Mouse (Mus musculus): Measurements from ENCODE around the gene Ldlrad3. TPM values are rescaled to one million over a fixed set of nuclear protein-coding genes. Genes with fewer than 3 reads are reported as not detected.

Gene Ldlrad3
- polyA plus RNA-seq, 1 experiment = 1.3 TPM

DNA sequence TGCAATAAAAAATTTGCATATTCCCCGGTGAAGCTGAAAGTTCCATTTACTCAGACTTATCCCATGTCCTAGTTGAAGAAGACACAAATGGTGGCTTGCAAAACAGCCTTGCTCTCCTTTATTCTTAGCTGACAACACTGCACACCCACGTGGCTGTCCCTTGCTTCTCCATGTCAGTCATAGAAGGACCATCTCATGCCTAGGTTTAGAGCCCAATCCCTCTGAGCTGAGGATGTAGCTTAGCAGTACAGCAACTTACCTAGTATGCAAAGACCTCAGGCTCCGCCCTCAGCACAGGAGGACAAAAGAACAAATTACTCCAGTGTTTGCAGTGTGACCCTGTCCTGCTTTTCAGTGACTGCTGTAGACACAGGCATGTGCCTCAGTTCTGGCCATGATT lies 36.6 kb upstream of the Ldlrad3 start:
- Histone ChIP-seq H3K27me3 (ENCODE audit: control insufficient read depth, insufficient read depth, low read length) (no peaks in the 10 kb centered on the region), H3K4me1 (ENCODE audit: control insufficient read depth, insufficient read depth, insufficient read length, low read length) (no peaks in the 10 kb centered on the region), H3K4me3 (ENCODE audit: low read depth, low read length) (no peak overlapping the region), H3K36me3 (ENCODE audit: control insufficient read depth, insufficient read depth, low read length) (no peaks in the 10 kb centered on the region), H3K27ac (ENCODE audit: insufficient read depth, low read depth, low read length) (no peak overlapping the region)
- TF ChIP-seq POLR2A (IDR thresholded peaks at IDR 0.05; ENCODE audit: low read depth, low read length) (no peak), CTCF (IDR thresholded peaks at IDR 0.05; ENCODE audit: extremely low read depth, insufficient read length, insufficient replicate concordance, low read depth, low read length) (no peak)
- 48% methylated on average over 3 of the region's 3 CpGs for WGBS

DNA sequence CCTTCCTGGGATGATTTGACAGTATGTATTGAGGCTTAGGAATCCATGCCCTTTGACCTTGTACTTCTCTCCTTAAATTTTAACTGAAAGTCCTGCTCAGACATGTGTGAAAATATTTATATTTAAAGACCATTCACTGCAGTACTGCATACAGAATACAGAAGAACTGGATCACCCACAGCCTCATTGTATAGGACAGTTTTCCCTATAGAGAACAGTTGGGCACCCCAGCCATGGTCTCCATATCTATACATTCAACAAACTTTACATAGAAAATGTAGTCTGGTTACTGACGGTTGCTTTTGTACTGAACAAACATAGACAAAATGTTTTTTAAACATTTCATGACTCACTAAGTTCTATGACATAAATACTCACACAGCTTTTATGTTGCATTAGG lies 30.6 kb upstream of the Ldlrad3 start:
- no peak overlapping the region for H3K27ac ChIP-seq (ENCODE audit: insufficient read depth, low read depth, low read length)
- WGBS = 89% methylated on average over 1 of the region's 1 CpGs
- no peaks in the 10 kb centered on the region for H3K36me3 ChIP-seq (ENCODE audit: control insufficient read depth, insufficient read depth, low read length)
- no peak for TF ChIP-seq CTCF (IDR thresholded peaks at IDR 0.05; ENCODE audit: extremely low read depth, insufficient read length, insufficient replicate concordance, low read depth, low read length)
- TF ChIP-seq POLR2A (IDR thresholded peaks at IDR 0.05; ENCODE audit: low read depth, low read length) = no peak
- H3K4me3 ChIP-seq (ENCODE audit: low read depth, low read length) = no peak overlapping the region
- H3K4me1 ChIP-seq (ENCODE audit: control insufficient read depth, insufficient read depth, insufficient read length, low read length) = no peaks in the 10 kb centered on the region
- H3K27me3 ChIP-seq (ENCODE audit: control insufficient read depth, insufficient read depth, low read length) = no peaks in the 10 kb centered on the region

DNA sequence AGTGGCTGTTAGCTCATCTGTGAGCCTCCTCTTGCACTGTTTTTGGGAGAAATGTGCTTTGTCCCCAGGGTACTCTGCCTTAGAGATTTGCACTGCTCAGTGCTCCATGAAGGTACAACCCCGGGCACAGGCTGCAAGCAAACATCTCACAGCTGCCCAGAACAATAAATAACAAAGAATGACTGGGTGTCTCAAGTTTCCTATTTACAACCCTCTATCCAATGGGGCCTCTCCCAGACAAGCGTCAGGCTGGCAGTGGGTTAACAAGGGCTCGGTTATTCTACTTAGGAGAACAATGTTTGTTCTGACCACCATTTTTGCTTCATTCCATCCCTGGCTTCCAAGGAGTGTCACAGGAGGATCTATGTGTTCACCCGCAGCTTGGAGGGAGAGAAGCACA lies 25.9 kb upstream of the Ldlrad3 start:
- 16% methylated on average over 4 of the region's 4 CpGs for WGBS
- Histone ChIP-seq H3K4me1 (ENCODE audit: control insufficient read depth, insufficient read depth, insufficient read length, low read length) (no peaks in the 10 kb centered on the region), H3K27ac (ENCODE audit: insufficient read depth, low read depth, low read length) (no peak overlapping the region), H3K4me3 (ENCODE audit: low read depth, low read length) (no peak overlapping the region), H3K27me3 (ENCODE audit: control insufficient read depth, insufficient read depth, low read length) (no peaks in the 10 kb centered on the region), H3K36me3 (ENCODE audit: control insufficient read depth, insufficient read depth, low read length) (no peaks in the 10 kb centered on the region)
- no peak for TF ChIP-seq POLR2A (IDR thresholded peaks at IDR 0.05; ENCODE audit: low read depth, low read length)

DNA sequence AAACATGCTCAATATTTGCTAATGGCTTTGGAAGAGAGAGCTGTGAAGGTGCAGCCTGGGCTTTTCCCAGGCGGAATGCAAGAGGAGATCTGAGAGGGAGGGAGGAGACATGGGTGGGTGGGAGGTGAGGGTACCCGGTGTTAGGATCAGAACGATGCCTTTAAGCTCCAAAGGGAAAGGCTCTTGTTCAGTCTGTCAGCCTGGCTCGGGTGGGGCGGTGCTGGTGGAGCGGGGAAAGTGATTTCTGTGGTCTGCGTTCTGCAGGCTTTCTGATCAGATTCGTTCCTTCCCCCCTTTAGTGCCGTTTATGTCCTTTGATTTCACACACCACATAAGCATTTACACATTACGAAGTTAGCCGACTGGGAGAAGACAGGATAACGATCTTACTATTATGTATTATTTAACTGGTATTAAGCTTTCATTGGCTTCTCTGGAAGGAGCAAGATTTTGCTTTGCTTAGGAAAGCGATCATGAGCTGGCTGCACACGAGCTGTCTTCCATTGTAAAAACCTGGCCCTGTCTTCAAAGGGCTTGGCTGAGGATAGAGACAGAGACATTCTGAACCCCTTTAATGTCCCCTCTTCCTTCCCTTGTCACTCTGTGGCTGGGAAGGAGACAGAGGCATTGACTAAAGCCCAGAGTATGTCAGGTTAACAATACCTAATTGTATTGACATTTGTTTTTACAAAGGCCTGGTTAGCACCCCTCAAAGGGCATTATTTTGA lies 19.7 kb upstream of the Ldlrad3 start:
- no peak for TF ChIP-seq POLR2A (IDR thresholded peaks at IDR 0.05; ENCODE audit: low read depth, low read length)
- TF ChIP-seq CTCF (IDR thresholded peaks at IDR 0.05; ENCODE audit: extremely low read depth, insufficient read length, insufficient replicate concordance, low read depth, low read length) = no peak
- Histone ChIP-seq H3K36me3 (ENCODE audit: control insufficient read depth, insufficient read depth, low read length) (no peaks in the 10 kb centered on the region), H3K4me3 (ENCODE audit: low read depth, low read length) (no peak overlapping the region), H3K27me3 (ENCODE audit: control insufficient read depth, insufficient read depth, low read length) (no peaks in the 10 kb centered on the region), H3K27ac (ENCODE audit: insufficient read depth, low read depth, low read length) (no peak overlapping the region), H3K4me1 (ENCODE audit: control insufficient read depth, insufficient read depth, insufficient read length, low read length) (no peaks in the 10 kb centered on the region)
- 16% methylated on average over 14 of the region's 14 CpGs for WGBS

DNA sequence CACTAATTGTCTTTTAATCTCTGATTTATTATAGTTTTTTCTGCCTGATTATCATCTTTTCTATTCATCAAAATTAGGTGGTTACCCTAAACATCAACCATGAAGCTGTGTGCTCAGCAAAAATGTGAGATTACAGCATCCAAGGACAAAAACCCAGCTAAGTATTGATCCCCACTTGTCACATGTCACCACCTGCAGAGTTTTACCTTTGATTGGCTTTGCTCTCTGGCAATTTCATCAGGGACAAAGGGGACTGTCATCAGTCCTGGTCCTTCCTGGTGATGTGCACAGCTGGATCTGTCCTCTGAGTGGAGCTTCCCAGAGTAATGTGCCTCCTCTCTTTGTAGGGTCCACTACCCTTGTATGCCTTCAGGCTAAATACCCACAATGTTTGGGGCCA lies 17.3 kb upstream of the Ldlrad3 start:
- Histone ChIP-seq H3K36me3 (ENCODE audit: control insufficient read depth, insufficient read depth, low read length) (no peaks in the 10 kb centered on the region), H3K4me1 (ENCODE audit: control insufficient read depth, insufficient read depth, insufficient read length, low read length) (no peaks in the 10 kb centered on the region), H3K27me3 (ENCODE audit: control insufficient read depth, insufficient read depth, low read length) (no peaks in the 10 kb centered on the region), H3K27ac (ENCODE audit: insufficient read depth, low read depth, low read length) (no peak overlapping the region), H3K4me3 (ENCODE audit: low read depth, low read length) (no peak overlapping the region)
- TF ChIP-seq CTCF (IDR thresholded peaks at IDR 0.05; ENCODE audit: extremely low read depth, insufficient read length, insufficient replicate concordance, low read depth, low read length) = no peak
- TF ChIP-seq POLR2A (IDR thresholded peaks at IDR 0.05; ENCODE audit: low read depth, low read length) = no peak

DNA sequence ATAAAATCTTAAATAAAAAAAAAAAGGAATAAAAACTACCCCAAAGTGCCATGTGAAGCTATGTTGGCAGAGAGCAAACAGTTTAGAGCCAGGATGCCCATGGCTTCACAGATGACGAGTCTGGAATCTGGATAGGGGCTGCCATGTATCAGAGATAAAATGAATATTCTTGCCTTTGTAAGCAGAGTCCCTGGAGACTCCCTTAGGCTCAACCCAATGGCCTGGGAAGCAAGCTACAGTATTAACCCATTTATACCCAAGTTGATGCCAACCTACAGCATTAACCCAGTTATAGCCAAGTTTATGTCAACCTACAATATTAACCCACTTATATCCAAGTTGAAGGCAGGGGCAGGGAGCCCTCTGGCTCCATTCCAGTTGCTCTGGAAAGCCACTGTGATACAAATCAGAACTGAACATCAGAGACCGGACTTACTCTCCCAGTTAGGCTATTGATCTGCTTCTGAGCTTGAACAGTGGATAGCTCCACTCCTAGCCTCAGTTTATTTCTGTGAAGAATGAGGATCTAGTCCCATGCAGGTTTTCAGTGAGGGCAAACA lies 16.1 kb upstream of the Ldlrad3 start:
- H3K4me3 ChIP-seq (ENCODE audit: low read depth, low read length) = no peak overlapping the region
- no peaks in the 10 kb centered on the region for H3K4me1 ChIP-seq (ENCODE audit: control insufficient read depth, insufficient read depth, insufficient read length, low read length)
- TF ChIP-seq POLR2A (IDR thresholded peaks at IDR 0.05; ENCODE audit: low read depth, low read length) = no peak
- TF ChIP-seq CTCF (IDR thresholded peaks at IDR 0.05; ENCODE audit: extremely low read depth, insufficient read length, insufficient replicate concordance, low read depth, low read length) = no peak
- H3K27ac ChIP-seq (ENCODE audit: insufficient read depth, low read depth, low read length) = no peak overlapping the region
- H3K36me3 ChIP-seq (ENCODE audit: control insufficient read depth, insufficient read depth, low read length) = no peaks in the 10 kb centered on the region
- 58% methylated on average over 2 of the region's 2 CpGs for WGBS
- no peaks in the 10 kb centered on the region for H3K27me3 ChIP-seq (ENCODE audit: control insufficient read depth, insufficient read depth, low read length)

DNA sequence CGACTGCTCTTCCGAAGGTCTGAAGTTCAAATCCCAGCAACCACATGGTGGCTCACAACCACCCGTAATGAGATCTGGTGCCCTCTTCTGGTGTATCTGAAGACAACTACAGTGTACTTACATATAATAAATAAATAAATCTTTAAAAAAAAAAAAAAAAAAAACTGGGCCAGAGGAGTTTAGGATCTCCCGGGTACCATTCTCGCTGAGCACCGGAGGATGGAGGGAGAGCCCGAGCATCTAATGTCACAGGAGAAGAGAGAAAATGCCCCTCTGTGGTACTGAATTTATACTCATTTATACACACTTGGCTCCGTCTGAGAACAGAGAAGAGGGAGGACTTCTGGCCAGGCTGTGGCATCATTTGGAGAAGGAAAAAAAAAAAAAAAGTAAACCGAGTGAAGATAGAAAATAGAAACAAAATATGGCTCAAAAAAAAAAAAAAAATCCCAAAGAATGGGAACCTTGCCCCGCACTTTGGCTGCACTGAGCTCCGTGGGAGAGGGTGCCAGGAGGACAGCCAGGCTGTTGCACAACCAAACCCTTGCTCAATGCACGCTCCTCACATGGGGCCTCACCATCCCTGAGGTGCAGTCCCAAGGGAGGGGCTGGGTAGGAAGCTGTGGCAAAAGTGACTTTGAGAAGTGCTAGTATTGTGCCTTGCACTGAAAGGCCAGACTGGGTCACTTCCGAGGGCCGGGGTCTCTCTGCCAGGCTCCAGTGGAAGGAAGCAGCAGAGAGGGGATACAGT lies 15.2 kb upstream of the Ldlrad3 start:
- Histone ChIP-seq H3K4me3 (ENCODE audit: low read depth, low read length) (no peak overlapping the region), H3K27ac (ENCODE audit: insufficient read depth, low read depth, low read length) (no peak overlapping the region), H3K36me3 (ENCODE audit: control insufficient read depth, insufficient read depth, low read length) (no peaks in the 10 kb centered on the region), H3K27me3 (ENCODE audit: control insufficient read depth, insufficient read depth, low read length) (no peaks in the 10 kb centered on the region), H3K4me1 (ENCODE audit: control insufficient read depth, insufficient read depth, insufficient read length, low read length) (no peaks in the 10 kb centered on the region)
- TF ChIP-seq CTCF (IDR thresholded peaks at IDR 0.05; ENCODE audit: extremely low read depth, insufficient read length, insufficient replicate concordance, low read depth, low read length) = no peak
- TF ChIP-seq POLR2A (IDR thresholded peaks at IDR 0.05; ENCODE audit: low read depth, low read length) = no peak
- WGBS = 62% methylated on average over 14 of the region's 14 CpGs
